25 mouse cellular contexts compared by ENCODE assay signal in the genomic region with DNA sequence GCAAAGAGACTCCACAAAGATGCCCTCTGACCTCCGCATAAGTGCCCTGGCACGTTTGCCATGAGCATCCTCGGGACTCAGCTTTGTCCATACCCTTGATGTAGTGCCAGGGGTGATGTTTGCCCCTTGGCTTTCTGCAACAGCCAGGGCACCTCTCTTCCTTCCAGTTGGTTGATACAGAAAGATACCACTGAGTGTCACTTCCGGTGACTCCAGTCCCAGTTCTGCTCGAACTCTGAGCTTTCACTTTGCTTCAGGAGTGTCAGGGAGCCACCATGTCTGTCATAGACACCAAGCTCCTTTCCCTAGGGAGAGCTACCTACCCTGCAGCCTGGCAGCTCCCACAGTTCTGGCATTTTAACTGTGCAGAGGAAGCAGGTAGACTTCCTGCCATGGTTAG. TPM values are rescaled to one million over a fixed set of nuclear protein-coding genes. Genes with fewer than 3 reads are reported as not detected.
DNase-seq lines count a peak whose midpoint lies in the region; ATAC-seq and TF ChIP-seq lines count a peak whose summit lies in the region.
"Had no signal": no experiment of that assay in that cellular context is flagged by ENCODE, and none has a peak within 500 bp of the region (broad histone marks: within the 10 kb centered on the region; RNA-seq: fewer than 3 reads in every experiment).

No protein-coding gene starts in this region.

- no peak for TF ChIP-seq CTCF in spleen, adult 2 months (IDR thresholded peaks at IDR 0.05; ENCODE audit: extremely low read depth, insufficient read depth, insufficient read length, insufficient replicate concordance)
- TF ChIP-seq CTCF in bone marrow, adult 2 months (IDR thresholded peaks at IDR 0.05; ENCODE audit: control insufficient read depth, insufficient read depth, low read length) = no peak
- TF ChIP-seq CTCF in liver, postnatal 0 days (IDR thresholded peaks at IDR 0.05; ENCODE audit: low read depth) = no peak

- peak; percentile 78 for ATAC-seq in CD4-positive, CD25-positive, alpha-beta regulatory T cell, adult 4 months
- no peak for ATAC-seq in granulocyte monocyte progenitor cell, adult 5-6 weeks (replicated peaks; ENCODE audit: poor library complexity, severe bottlenecking)
- no peak for ATAC-seq in liver, postnatal 0 days
- no peak for ATAC-seq in intestine, embryonic 16.5 days
- ATAC-seq: forebrain, embryonic 16.5 days; Patski had no signal

- no peak overlapping the region for H3K27ac ChIP-seq in spleen, adult 2 months (ENCODE audit: insufficient read depth, low read length)
- no peak overlapping the region for H3K27ac ChIP-seq in bone marrow, adult 2 months (ENCODE audit: control insufficient read depth, insufficient read depth, low read depth, low read length, poor library complexity)
- H3K27ac ChIP-seq in liver, postnatal 0 days (ENCODE audit: low read depth) = no peak overlapping the region
- H3K27ac ChIP-seq in intestine, embryonic 16.5 days (ENCODE audit: low read length) = no peak overlapping the region
- H3K27ac ChIP-seq: embryonic facial prominence, embryonic 13.5 days; forebrain, embryonic 12.5 days; heart, embryonic 13.5 days; hindbrain, embryonic 15.5 days had no signal

- no peak overlapping the region for H3K4me2 ChIP-seq in liver, postnatal 0 days (ENCODE audit: low read depth, low read length)
- H3K4me2 ChIP-seq in intestine, embryonic 16.5 days (ENCODE audit: low read depth, low read length) = no peak overlapping the region
- H3K4me2 ChIP-seq: embryonic facial prominence, embryonic 13.5 days; forebrain, embryonic 12.5 days; heart, embryonic 13.5 days; hindbrain, embryonic 15.5 days had no signal

- peaks cover 3% of the 10 kb centered on the region; the same call in 1 of the 2 replicates for H3K4me1 ChIP-seq in spleen, adult 2 months (ENCODE audit: control insufficient read depth, insufficient read depth, insufficient read length)
- H3K4me1 ChIP-seq in bone marrow, adult 2 months (ENCODE audit: control insufficient read depth, insufficient read depth, low read length) = no peaks in the 10 kb centered on the region
- H3K4me1 ChIP-seq in liver, postnatal 0 days (ENCODE audit: insufficient read depth) = no peaks in the 10 kb centered on the region
- no peaks in the 10 kb centered on the region for H3K4me1 ChIP-seq in intestine, embryonic 16.5 days (ENCODE audit: control insufficient read depth, insufficient read depth, low read length)
- H3K4me1 ChIP-seq: forebrain, embryonic 12.5 days; heart, embryonic 13.5 days; hindbrain, embryonic 15.5 days had no signal

- TF ChIP-seq POLR2A in spleen, adult 2 months (IDR thresholded peaks at IDR 0.05; ENCODE audit: low read depth, low read length) = no peak
- TF ChIP-seq POLR2A in bone marrow, adult 2 months (IDR thresholded peaks at IDR 0.05; ENCODE audit: borderline replicate concordance, control insufficient read depth, low read depth, low read length) = no peak

- no peak for DNase-seq in spleen, adult 2 months (ENCODE audit: low read depth in 1 of 2, low spot score in 2 of 2)
- no peak for DNase-seq in spleen, postnatal 10 days (ENCODE audit: low spot score in 2 of 2)
- peak; percentile 54 for DNase-seq in 416B (ENCODE audit: low read depth)
- DNase-seq in liver, postnatal 0 days = no peak
- DNase-seq: adrenal gland, postnatal 10 days; cerebellum, adult 11-12 months; cerebellum, adult 9-10 months; cerebellum, postnatal 36 days; gastrocnemius, postnatal 14 days; heart, postnatal 36 days had no signal

- no peaks in the 10 kb centered on the region for H3K9me3 ChIP-seq in liver, postnatal 0 days (ENCODE audit: low read length)
- H3K9me3 ChIP-seq in intestine, embryonic 16.5 days (ENCODE audit: control insufficient read depth, low read length) = no peaks in the 10 kb centered on the region
- H3K9me3 ChIP-seq: embryonic facial prominence, embryonic 13.5 days; forebrain, embryonic 12.5 days; heart, embryonic 13.5 days; hindbrain, embryonic 15.5 days had no signal

- TF ChIP-seq EP300 in liver, postnatal 0 days (IDR thresholded peaks at IDR 0.05; ENCODE audit: low read depth) = no peak

- no peaks in the 10 kb centered on the region for H3K36me3 ChIP-seq in spleen, adult 2 months (ENCODE audit: control insufficient read depth, insufficient read depth, low read length)
- no peaks in the 10 kb centered on the region for H3K36me3 ChIP-seq in liver, postnatal 0 days (replicated peaks; ENCODE audit: insufficient read depth, low read length)
- H3K36me3 ChIP-seq in intestine, embryonic 16.5 days (ENCODE audit: control insufficient read depth, insufficient read depth, low read length) = no peaks in the 10 kb centered on the region
- H3K36me3 ChIP-seq: embryonic facial prominence, embryonic 13.5 days; forebrain, embryonic 12.5 days; heart, embryonic 13.5 days; hindbrain, embryonic 15.5 days had no signal

- peak overlapping the region; percentile 35; the same call in 1 of the 2 replicates for H3K4me3 ChIP-seq in spleen, adult 2 months (ENCODE audit: extremely low read depth, insufficient read depth, insufficient read length)
- peak overlapping the region; percentile 53 for H3K4me3 ChIP-seq in bone marrow, adult 2 months (replicated peaks; ENCODE audit: control insufficient read depth, low read depth, low read length)
- H3K4me3 ChIP-seq in liver, postnatal 0 days (ENCODE audit: low read depth, low read length) = no peak overlapping the region
- H3K4me3 ChIP-seq in intestine, embryonic 16.5 days (ENCODE audit: low read length) = no peak overlapping the region
- H3K4me3 ChIP-seq: embryonic facial prominence, embryonic 13.5 days; forebrain, embryonic 12.5 days; heart, embryonic 13.5 days; hindbrain, embryonic 15.5 days had no signal

- WGBS in spleen, adult 2 months = 47% methylated on average over 5 of the region's 5 CpGs
- 37% methylated on average over 5 of the region's 5 CpGs for WGBS in bone marrow, adult 2 months
- 66% methylated on average over 5 of the region's 5 CpGs for WGBS in liver, postnatal 0 days (ENCODE audit: insufficient replicate concordance)
- 75% methylated on average over 5 of the region's 5 CpGs for WGBS in intestine, embryonic 16.5 days

- no peaks in the 10 kb centered on the region for H3K27me3 ChIP-seq in spleen, adult 2 months (ENCODE audit: control insufficient read depth, insufficient read depth, low read length)
- H3K27me3 ChIP-seq in liver, postnatal 0 days (ENCODE audit: insufficient read depth, low read length) = no peaks in the 10 kb centered on the region
- no peaks in the 10 kb centered on the region for H3K27me3 ChIP-seq in intestine, embryonic 16.5 days (replicated peaks; ENCODE audit: control insufficient read depth, insufficient read depth, low read length)
- H3K27me3 ChIP-seq: embryonic facial prominence, embryonic 13.5 days; forebrain, embryonic 12.5 days; heart, embryonic 13.5 days; hindbrain, embryonic 15.5 days had no signal

- H3K9ac ChIP-seq in liver, postnatal 0 days (replicated peaks) = no peak overlapping the region
- H3K9ac ChIP-seq in intestine, embryonic 16.5 days (ENCODE audit: low read depth, low read length) = no peak overlapping the region
- H3K9ac ChIP-seq: embryonic facial prominence, embryonic 13.5 days; forebrain, embryonic 12.5 days; heart, embryonic 13.5 days; hindbrain, embryonic 15.5 days had no signal

RNA-seq across cellular contexts. Expression of a gene that starts 7.0 kb away (rescaled TPM):
- not detected in 2 replicates for polyA plus RNA-seq in spleen, adult 2 months (2012; rRNA removed)
- polyA plus RNA-seq in CD4-positive, CD25-positive, alpha-beta regulatory T cell, adult 4 months (2017; shearing (Covaris generic)) = under 1 TPM in 1 of 2 experiments, not detected in 1; 0.58 TPM
- polyA plus RNA-seq in bone marrow, adult 2 months (2011; ENCODE audit: insufficient read depth, insufficient read length, low replicate concordance, missing spikeins) = not detected in 2 replicates
- total RNA-seq in granulocyte monocyte progenitor cell, adult 5-6 weeks (2014; fragmentation: Nextera tagmentation) = not detected in 2 replicates
- total RNA-seq in granulocyte monocyte progenitor cell, adult 5-6 weeks (2017) = not detected in 2 replicates
- not detected in 2 replicates for polyA plus RNA-seq in liver, postnatal 0 days (2015; fragmentation: Nextera tagmentation; extraction: Ambion mirVana)
- not detected in 2 replicates for polyA plus RNA-seq in intestine, embryonic 16.5 days (2015; fragmentation: Nextera tagmentation; extraction: Ambion mirVana)
- total RNA-seq: adrenal gland, postnatal 10 days; adrenal gland, postnatal 4 days; gastrocnemius, postnatal 14 days; heart, postnatal 36 days had no signal
- polyA plus RNA-seq: embryonic facial prominence, embryonic 13.5 days; forebrain, embryonic 12.5 days; forebrain, embryonic 16.5 days; frontal cortex, adult 2 months; heart, embryonic 13.5 days; heart, postnatal 0 days; hindbrain, embryonic 11.5 days; hindbrain, embryonic 15.5 days; intestine, embryonic 14.5 days; Patski had no signal

RNA-seq across cellular contexts. Expression of a gene that starts 9.5 kb away (rescaled TPM):
- 0.16 and 0.40 TPM in 2 replicates for polyA plus RNA-seq in spleen, adult 2 months (2012; rRNA removed)
- under 1 TPM; 0.05 to 0.24 TPM for polyA plus RNA-seq in CD4-positive, CD25-positive, alpha-beta regulatory T cell, adult 4 months (2017; shearing (Covaris generic))
- polyA plus RNA-seq in bone marrow, adult 2 months (2011; ENCODE audit: insufficient read depth, insufficient read length, low replicate concordance, missing spikeins) = 1.8 and 4.8 TPM in 2 replicates
- not detected in 2 replicates for total RNA-seq in granulocyte monocyte progenitor cell, adult 5-6 weeks (2014; fragmentation: Nextera tagmentation)
- not detected in 2 replicates for total RNA-seq in granulocyte monocyte progenitor cell, adult 5-6 weeks (2017)
- 0.11 TPM in 1 of 2 replicates, not detected in the other for polyA plus RNA-seq in liver, postnatal 0 days (2015; fragmentation: Nextera tagmentation; extraction: Ambion mirVana)
- polyA plus RNA-seq in intestine, embryonic 16.5 days (2015; fragmentation: Nextera tagmentation; extraction: Ambion mirVana) = 0.31 and 0.54 TPM in 2 replicates

RNA-seq across cellular contexts. Expression of a gene that starts 31.0 kb away (rescaled TPM):
- polyA plus RNA-seq in spleen, adult 2 months (2012; rRNA removed) = not detected in 2 replicates
- not detected for polyA plus RNA-seq in CD4-positive, CD25-positive, alpha-beta regulatory T cell, adult 4 months (2017; shearing (Covaris generic))
- not detected in 2 replicates for polyA plus RNA-seq in bone marrow, adult 2 months (2011; ENCODE audit: insufficient read depth, insufficient read length, low replicate concordance, missing spikeins)
- total RNA-seq in granulocyte monocyte progenitor cell, adult 5-6 weeks (2014; fragmentation: Nextera tagmentation) = not detected in 2 replicates
- not detected in 2 replicates for total RNA-seq in granulocyte monocyte progenitor cell, adult 5-6 weeks (2017)
- polyA plus RNA-seq in liver, postnatal 0 days (2015; fragmentation: Nextera tagmentation; extraction: Ambion mirVana) = not detected in 2 replicates
- not detected in 2 replicates for polyA plus RNA-seq in intestine, embryonic 16.5 days (2015; fragmentation: Nextera tagmentation; extraction: Ambion mirVana)
- total RNA-seq: adrenal gland, postnatal 10 days; adrenal gland, postnatal 4 days; gastrocnemius, postnatal 14 days; heart, postnatal 36 days had no signal
- polyA plus RNA-seq: embryonic facial prominence, embryonic 13.5 days; forebrain, embryonic 12.5 days; forebrain, embryonic 16.5 days; frontal cortex, adult 2 months; heart, embryonic 13.5 days; heart, postnatal 0 days; hindbrain, embryonic 11.5 days; hindbrain, embryonic 15.5 days; intestine, embryonic 14.5 days; Patski had no signal

RNA-seq across cellular contexts. Expression of a gene that starts 38.4 kb away (rescaled TPM):
- not detected in 2 replicates for polyA plus RNA-seq in spleen, adult 2 months (2012; rRNA removed)
- not detected for polyA plus RNA-seq in CD4-positive, CD25-positive, alpha-beta regulatory T cell, adult 4 months (2017; shearing (Covaris generic))
- not detected in 2 replicates for polyA plus RNA-seq in bone marrow, adult 2 months (2011; ENCODE audit: insufficient read depth, insufficient read length, low replicate concordance, missing spikeins)
- total RNA-seq in granulocyte monocyte progenitor cell, adult 5-6 weeks (2014; fragmentation: Nextera tagmentation) = not detected in 2 replicates
- not detected in 2 replicates for total RNA-seq in granulocyte monocyte progenitor cell, adult 5-6 weeks (2017)
- not detected in 2 replicates for polyA plus RNA-seq in liver, postnatal 0 days (2015; fragmentation: Nextera tagmentation; extraction: Ambion mirVana)
- polyA plus RNA-seq in intestine, embryonic 16.5 days (2015; fragmentation: Nextera tagmentation; extraction: Ambion mirVana) = not detected in 2 replicates
- total RNA-seq: adrenal gland, postnatal 10 days; adrenal gland, postnatal 4 days; gastrocnemius, postnatal 14 days; heart, postnatal 36 days had no signal
- polyA plus RNA-seq: embryonic facial prominence, embryonic 13.5 days; forebrain, embryonic 12.5 days; forebrain, embryonic 16.5 days; frontal cortex, adult 2 months; heart, embryonic 13.5 days; heart, postnatal 0 days; hindbrain, embryonic 11.5 days; hindbrain, embryonic 15.5 days; intestine, embryonic 14.5 days; Patski had no signal

Comparison
In these comparisons a context has a peak if more than half of its experiments do, and no peak if none do; other contexts are left out.
1. H3K4me3 ChIP-seq: peak in spleen, adult 2 months (single experiment) and bone marrow, adult 2 months (single experiment); none in liver, postnatal 0 days (single experiment) and intestine, embryonic 16.5 days (single experiment).